Mouse (Mus musculus) forebrain, embryonic 14.5 days (tissue): ENCODE measurements at regions not wholly inside any gene's neighbourhood (a gene's known extent, or its start where the extent isn't known, plus 50 kb on each side); places are given as distances from the start of the nearest gene placed in this dataset.

Experiments used
- ATAC-seq: fragments of 200-750 bp; cut with Nextera tagmentation; 2 replicates; pipeline ENCODE4 v1.8.0; 2017; ENCODE audit warnings: mild to moderate bottlenecking, moderate library complexity
- DNase-seq: peaks from one replicate; pipeline ENCODE4 v3.0.0-alpha.2; 2015; ENCODE audit warnings: low spot score
- H3K27ac ChIP-seq: fragments of 300-500 bp; sonication (generic); 2 replicates; pipeline ENCODE4 v1.5.1; 2014; ENCODE audit warnings: low read depth, mild to moderate bottlenecking, control low read depth, low read length, moderate library complexity
- H3K27me3 ChIP-seq: fragments of 300-500 bp; sonication (generic); replicated peaks from 2 replicates; pipeline ENCODE4 v1.6.1; 2014; ENCODE audit warnings: low read length, control low read depth, mixed read lengths; ENCODE audit not compliant: control insufficient read depth, insufficient read depth
- H3K36me3 ChIP-seq: fragments of 300-500 bp; sonication (generic); 2 replicates; pipeline ENCODE4 v1.6.1; 2014; ENCODE audit warnings: low read length, control low read depth; ENCODE audit not compliant: control insufficient read depth, insufficient read depth
- H3K4me1 ChIP-seq: fragments of 300-500 bp; sonication (generic); 2 replicates; pipeline ENCODE4 v1.6.1; 2014; ENCODE audit warnings: antibody characterized with exemption, low read length, control low read depth; ENCODE audit not compliant: control insufficient read depth, insufficient read depth
- H3K4me2 ChIP-seq: fragments of 300-500 bp; sonication (generic); 2 replicates; pipeline ENCODE4 v1.6.1; 2014; ENCODE audit warnings: mild to moderate bottlenecking, control low read depth, low read length
- H3K4me3 ChIP-seq: fragments of 300-500 bp; sonication (generic); 2 replicates; pipeline ENCODE4 v1.5.1; 2014; ENCODE audit warnings: low read depth, low read length, control low read depth
- H3K9ac ChIP-seq: fragments of 300-500 bp; sonication (generic); 2 replicates; pipeline ENCODE4 v1.6.1; 2014; ENCODE audit warnings: mild to moderate bottlenecking, low read length, control low read depth, moderate library complexity
- H3K9me3 ChIP-seq: fragments of 300-500 bp; sonication (generic); replicated peaks from 2 replicates; pipeline ENCODE4 v1.6.1; 2016; ENCODE audit warnings: low read length, control low read depth, mixed read lengths; ENCODE audit not compliant: control insufficient read depth
- WGBS: fragments of 180-500 bp; shearing (Covaris S2); extraction: QIAGEN DNeasy Blood & Tissue Kit; methylation state at CpG from one replicate; pipeline ENCODE4 v1.1.7; 2014; 5-methylcytosine and 5-hydroxymethylcytosine counted together

- H3K4me2 ChIP-seq = peak overlapping the region; percentile 49
- no peaks in the 10 kb centered on the region for H3K9me3 ChIP-seq
- DNase-seq (peak; percentile 73), ATAC-seq (peak; percentile 52)
- peaks cover 25% of the 10 kb centered on the region for H3K4me1 ChIP-seq
- H3K36me3 ChIP-seq = no peaks in the 10 kb centered on the region
- no peak overlapping the region for H3K4me3 ChIP-seq
- no peaks in the 10 kb centered on the region for H3K27me3 ChIP-seq
- peak overlapping the region; percentile 87 for H3K27ac ChIP-seq
- WGBS = 9% methylated on average over 15 of the region's 15 CpGs
- H3K9ac ChIP-seq = peak overlapping the region; percentile 40
Measured at GRCm38 (mm10) chr1:42242586-42243457, 452.7 kb upstream of the Pou3f3 start.

- H3K9ac ChIP-seq = peak overlapping the region; percentile 41; the same call in 1 of the 2 replicates
- no peaks in the 10 kb centered on the region for H3K9me3 ChIP-seq
- H3K4me2 ChIP-seq = peak overlapping the region; percentile 49
- peaks cover 25% of the 10 kb centered on the region for H3K4me1 ChIP-seq
- 2% methylated on average over 5 of the region's 5 CpGs for WGBS
- H3K4me3 ChIP-seq = peak overlapping the region; percentile 4; the same call in 1 of the 2 replicates
- peak; percentile 60 for ATAC-seq
- H3K27ac ChIP-seq = peak overlapping the region; percentile 87
- no peaks in the 10 kb centered on the region for H3K36me3 ChIP-seq
- H3K27me3 ChIP-seq = no peaks in the 10 kb centered on the region
- peak; percentile 73 for DNase-seq
Measured at GRCm38 (mm10) chr1:42243458-42243855, 452.1 kb upstream of the Pou3f3 start.

- Histone ChIP-seq H3K36me3 (no peaks in the 10 kb centered on the region), H3K4me2 (peak overlapping the region; percentile 49), H3K4me1 (peaks cover 25% of the 10 kb centered on the region), H3K27me3 (no peaks in the 10 kb centered on the region), H3K9me3 (no peaks in the 10 kb centered on the region), H3K27ac (peak overlapping the region; percentile 87), H3K9ac (peak overlapping the region; percentile 41; the same call in 1 of the 2 replicates), H3K4me3 (peak overlapping the region; percentile 4; the same call in 1 of the 2 replicates)
- peak; percentile 85 for ATAC-seq
- 0% methylated on average over 14 of the region's 14 CpGs for WGBS
- DNase-seq = peak; percentile 88
Measured at GRCm38 (mm10) chr1:42243878-42244277, 451.7 kb upstream of the Pou3f3 start.

GRCm38 (mm10) chr1:42252386-42252785, 443.2 kb upstream of the Pou3f3 start:
- no peak for DNase-seq
- 91% methylated on average over 3 of the region's 3 CpGs for WGBS
- peaks cover 7% of the 10 kb centered on the region for H3K4me1 ChIP-seq

GRCm38 (mm10) chr1:42253786-42254185, 441.8 kb upstream of the Pou3f3 start:
- WGBS = 49% methylated on average over 3 of the region's 3 CpGs

More at GRCm38 (mm10) chr1:42252386-42252785, 443.2 kb upstream of the Pou3f3 start:
- no peak for ATAC-seq
- no peak overlapping the region for H3K4me2 ChIP-seq
- H3K9me3 ChIP-seq = no peaks in the 10 kb centered on the region
- H3K27me3 ChIP-seq = no peaks in the 10 kb centered on the region
- no peak overlapping the region for H3K9ac ChIP-seq
- no peak overlapping the region for H3K27ac ChIP-seq
- H3K4me3 ChIP-seq = no peak overlapping the region
- no peaks in the 10 kb centered on the region for H3K36me3 ChIP-seq

GRCm38 (mm10) chr1:42256911-42257595, 438.5 kb upstream of the Pou3f3 start:
- no peaks in the 10 kb centered on the region for H3K9me3 ChIP-seq

More at GRCm38 (mm10) chr1:42253786-42254185, 441.8 kb upstream of the Pou3f3 start:
- Histone ChIP-seq H3K27ac (no peak overlapping the region), H3K9me3 (no peaks in the 10 kb centered on the region), H3K4me2 (no peak overlapping the region), H3K4me3 (no peak overlapping the region), H3K4me1 (peaks cover 18% of the 10 kb centered on the region), H3K36me3 (no peaks in the 10 kb centered on the region), H3K27me3 (no peaks in the 10 kb centered on the region), H3K9ac (no peak overlapping the region)
- ATAC-seq (no peak), DNase-seq (peak; percentile 54)

GRCm38 (mm10) chr1:42257801-42258593, 437.6 kb upstream of the Pou3f3 start:
- no peaks in the 10 kb centered on the region for H3K9me3 ChIP-seq
- peak overlapping the region; percentile 55 for H3K4me2 ChIP-seq
- H3K9ac ChIP-seq = peak overlapping the region; percentile 58
- WGBS = 6% methylated on average over 19 of the region's 19 CpGs
- 0 out of 2 replicates have a peak overlapping the region, but pooled peaks have one; percentile 7 for H3K4me3 ChIP-seq
- peaks cover 37% of the 10 kb centered on the region for H3K4me1 ChIP-seq
- peak overlapping the region; percentile 97 for H3K27ac ChIP-seq
- no peaks in the 10 kb centered on the region for H3K36me3 ChIP-seq
- H3K27me3 ChIP-seq = no peaks in the 10 kb centered on the region
- DNase-seq = peak; percentile 97
- ATAC-seq = peak; percentile 88

More at GRCm38 (mm10) chr1:42256911-42257595, 438.5 kb upstream of the Pou3f3 start:
- no peaks in the 10 kb centered on the region for H3K27me3 ChIP-seq
- ATAC-seq (no peak), DNase-seq (peak; percentile 62)
- WGBS = 19% methylated on average over 10 of the region's 10 CpGs
- peak overlapping the region; percentile 58 for H3K9ac ChIP-seq
- H3K4me2 ChIP-seq = peak overlapping the region; percentile 55; the same call in 1 of the 2 replicates
- peak overlapping the region; percentile 97 for H3K27ac ChIP-seq
- peaks cover 30% of the 10 kb centered on the region for H3K4me1 ChIP-seq
- no peak overlapping the region for H3K4me3 ChIP-seq
- H3K36me3 ChIP-seq = no peaks in the 10 kb centered on the region

- H3K4me2 ChIP-seq = peak overlapping the region; percentile 55
- peak overlapping the region; percentile 97 for H3K27ac ChIP-seq
- H3K36me3 ChIP-seq = no peaks in the 10 kb centered on the region
- no peaks in the 10 kb centered on the region for H3K27me3 ChIP-seq
- no peaks in the 10 kb centered on the region for H3K9me3 ChIP-seq
- peak overlapping the region; percentile 58 for H3K9ac ChIP-seq
- 28% methylated on average over 4 of the region's 4 CpGs for WGBS
- ATAC-seq (no peak), DNase-seq (no peak)
- H3K4me3 ChIP-seq = 0 out of 2 replicates have a peak overlapping the region, but pooled peaks have one; percentile 7
- peaks cover 37% of the 10 kb centered on the region for H3K4me1 ChIP-seq
Measured at GRCm38 (mm10) chr1:42258594-42258910, 437.0 kb upstream of the Pou3f3 start.
